Mouse (Mus musculus): ENCODE measurements around the gene Get4. TPM values are rescaled to one million over a fixed set of nuclear protein-coding genes. Genes with fewer than 3 reads are reported as not detected.

Get4 gene
- polyA plus RNA-seq, 1 experiment, result 61.6 TPM

DNA sequence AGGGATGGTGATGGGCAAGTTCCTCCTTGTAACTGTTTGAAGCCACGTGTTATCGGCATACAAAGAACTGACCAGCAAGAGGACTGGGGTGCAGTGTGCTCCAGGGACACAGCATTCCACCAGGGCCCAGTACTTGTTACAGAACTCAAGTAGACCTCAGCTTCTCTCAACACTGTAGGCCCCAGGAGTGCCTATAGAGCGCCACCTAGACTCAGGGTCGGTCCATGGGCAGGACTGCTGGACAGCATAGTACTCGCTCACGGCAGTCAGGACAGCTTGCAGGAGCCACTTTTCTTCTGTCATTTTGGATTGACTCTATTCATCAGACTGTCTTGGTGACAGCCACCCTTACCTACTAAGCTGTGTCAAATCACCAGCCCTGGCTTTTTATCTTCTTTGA, 2.8 kb downstream of the Get4 start:
- no peak overlapping the region for H3K4me3 ChIP-seq (ENCODE audit: insufficient read depth, low read length)
- TF ChIP-seq CTCF (IDR thresholded peaks at IDR 0.05; ENCODE audit: borderline replicate concordance, insufficient read depth, low read length) (no peak), POLR2A (IDR thresholded peaks at IDR 0.05; ENCODE audit: low read depth, low read length) (no peak)
- H3K4me1 ChIP-seq (ENCODE audit: control insufficient read depth, insufficient read depth, low read length), result peaks cover 13% of the 10 kb centered on the region
- no peak overlapping the region for H3K27ac ChIP-seq (ENCODE audit: insufficient read depth, low read length)

GRCm38 (mm10) chr5:139255777-139256176, 3.7 kb downstream of the Get4 start:
- peaks cover 13% of the 10 kb centered on the region for H3K4me1 ChIP-seq (ENCODE audit: control insufficient read depth, insufficient read depth, low read length)
- no peak for TF ChIP-seq CTCF (IDR thresholded peaks at IDR 0.05; ENCODE audit: borderline replicate concordance, insufficient read depth, low read length)
- no peak for TF ChIP-seq POLR2A (IDR thresholded peaks at IDR 0.05; ENCODE audit: low read depth, low read length)
- H3K27ac ChIP-seq (ENCODE audit: insufficient read depth, low read length), result no peak overlapping the region
- H3K4me3 ChIP-seq (ENCODE audit: insufficient read depth, low read length), result no peak overlapping the region

- peaks cover 13% of the 10 kb centered on the region for H3K4me1 ChIP-seq (ENCODE audit: control insufficient read depth, insufficient read depth, low read length)
- H3K27ac ChIP-seq (ENCODE audit: insufficient read depth, low read length), result no peak overlapping the region
- no peak overlapping the region for H3K4me3 ChIP-seq (ENCODE audit: insufficient read depth, low read length)
- TF ChIP-seq POLR2A (IDR thresholded peaks at IDR 0.05; ENCODE audit: low read depth, low read length), result no peak
- TF ChIP-seq CTCF (IDR thresholded peaks at IDR 0.05; ENCODE audit: borderline replicate concordance, insufficient read depth, low read length), result no peak
These were observed 4.2 kb downstream of the Get4 start for GRCm38 (mm10) chr5:139256211-139256765.

DNA sequence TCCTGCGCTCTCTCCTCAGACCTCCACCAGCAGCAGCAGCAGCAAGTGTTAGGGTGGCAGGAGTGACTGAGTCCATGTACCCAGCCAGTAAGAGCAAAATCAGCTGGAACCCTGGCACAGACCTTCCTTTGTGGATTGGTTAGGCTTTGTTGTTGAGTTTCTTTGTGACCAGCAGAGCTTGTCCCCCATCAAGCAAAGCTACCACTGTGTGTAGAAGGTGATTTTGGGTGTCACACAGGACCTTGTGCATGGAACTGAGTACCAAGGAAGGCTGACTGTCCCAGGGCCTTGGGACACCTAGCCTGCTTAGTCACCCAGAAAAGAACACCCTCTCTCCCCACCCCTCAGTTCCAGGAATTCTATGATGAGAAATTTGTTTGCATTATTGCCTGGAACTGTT, 5.1 kb downstream of the Get4 start:
- no peak overlapping the region for H3K4me3 ChIP-seq (ENCODE audit: insufficient read depth, low read length)
- H3K4me1 ChIP-seq (ENCODE audit: control insufficient read depth, insufficient read depth, low read length), result peaks cover 13% of the 10 kb centered on the region
- no peak for TF ChIP-seq CTCF (IDR thresholded peaks at IDR 0.05; ENCODE audit: borderline replicate concordance, insufficient read depth, low read length)
- TF ChIP-seq POLR2A (IDR thresholded peaks at IDR 0.05; ENCODE audit: low read depth, low read length), result no peak
- H3K27ac ChIP-seq (ENCODE audit: insufficient read depth, low read length), result peak overlapping the region; percentile 20; the same call in 1 of the 2 replicates

- TF ChIP-seq CTCF (IDR thresholded peaks at IDR 0.05; ENCODE audit: borderline replicate concordance, insufficient read depth, low read length), result no peak
- no peak for TF ChIP-seq POLR2A (IDR thresholded peaks at IDR 0.05; ENCODE audit: low read depth, low read length)
- peaks cover 13% of the 10 kb centered on the region for H3K4me1 ChIP-seq (ENCODE audit: control insufficient read depth, insufficient read depth, low read length)
- H3K4me3 ChIP-seq (ENCODE audit: insufficient read depth, low read length), result no peak overlapping the region
These were observed 5.7 kb downstream of the Get4 start for GRCm38 (mm10) chr5:139257818-139258217.

DNA sequence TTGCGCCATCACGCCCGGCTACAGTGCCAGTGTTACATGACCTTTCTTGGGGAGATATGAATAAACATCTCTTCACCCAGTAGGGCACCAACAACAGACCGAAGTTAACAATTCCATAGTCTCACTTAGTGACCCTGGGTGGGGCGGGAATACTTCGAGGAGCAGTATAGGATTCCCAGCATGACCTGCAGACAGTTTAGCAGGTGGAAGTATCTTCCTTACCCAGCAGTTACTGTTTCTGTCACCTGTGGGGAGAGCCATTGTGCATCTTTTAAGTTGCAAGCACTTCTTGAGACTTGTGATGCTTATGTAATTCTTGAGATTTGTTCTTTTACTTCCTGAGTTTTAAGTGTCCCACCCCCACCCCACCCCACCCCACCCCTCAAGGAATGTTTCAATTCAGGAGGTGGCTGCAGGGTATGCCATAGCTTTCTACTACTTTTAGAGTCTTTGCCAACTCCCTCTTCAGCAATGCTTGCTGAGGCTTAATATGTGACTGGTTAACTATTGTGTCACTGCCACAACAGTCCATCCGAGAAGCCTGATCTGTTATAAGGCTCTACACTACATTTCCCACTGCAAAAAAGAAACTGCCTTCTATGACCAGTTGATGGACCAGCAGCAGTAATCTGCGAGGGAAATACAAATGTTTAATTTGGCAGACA, 6.4 kb downstream of the Get4 start:
- Histone ChIP-seq H3K27ac (ENCODE audit: insufficient read depth, low read length) (peak overlapping the region; percentile 64), H3K4me3 (ENCODE audit: insufficient read depth, low read length) (no peak overlapping the region), H3K4me1 (ENCODE audit: control insufficient read depth, insufficient read depth, low read length) (peaks cover 13% of the 10 kb centered on the region)
- no peak for TF ChIP-seq CTCF (IDR thresholded peaks at IDR 0.05; ENCODE audit: borderline replicate concordance, insufficient read depth, low read length)
- TF ChIP-seq POLR2A (IDR thresholded peaks at IDR 0.05; ENCODE audit: low read depth, low read length), result no peak

More at GRCm38 (mm10) chr5:139257818-139258217, 5.7 kb downstream of the Get4 start:
- H3K27ac ChIP-seq (ENCODE audit: insufficient read depth, low read length), result peak overlapping the region; percentile 55

- H3K4me3 ChIP-seq (ENCODE audit: insufficient read depth, low read length), result no peak overlapping the region
- no peak for TF ChIP-seq POLR2A (IDR thresholded peaks at IDR 0.05; ENCODE audit: low read depth, low read length)
- no peak for TF ChIP-seq CTCF (IDR thresholded peaks at IDR 0.05; ENCODE audit: borderline replicate concordance, insufficient read depth, low read length)
- H3K27ac ChIP-seq (ENCODE audit: insufficient read depth, low read length), result peak overlapping the region; percentile 66; the same call in 1 of the 2 replicates
These were observed 7.7 kb downstream of the Get4 start for GRCm38 (mm10) chr5:139259853-139260252.

GRCm38 (mm10) chr5:139261403-139261802, 9.3 kb downstream of the Get4 start:
- peaks cover 3% of the 10 kb centered on the region; the same call in 1 of the 2 replicates for H3K4me1 ChIP-seq (ENCODE audit: control insufficient read depth, insufficient read depth, low read length)
- H3K27ac ChIP-seq (ENCODE audit: insufficient read depth, low read length), result no peak overlapping the region
- TF ChIP-seq CTCF (IDR thresholded peaks at IDR 0.05; ENCODE audit: borderline replicate concordance, insufficient read depth, low read length), result no peak
- TF ChIP-seq POLR2A (IDR thresholded peaks at IDR 0.05; ENCODE audit: low read depth, low read length), result no peak
- no peak overlapping the region for H3K4me3 ChIP-seq (ENCODE audit: insufficient read depth, low read length)

More at GRCm38 (mm10) chr5:139259853-139260252, 7.7 kb downstream of the Get4 start:
- peaks cover 6% of the 10 kb centered on the region for H3K4me1 ChIP-seq (ENCODE audit: control insufficient read depth, insufficient read depth, low read length)

DNA sequence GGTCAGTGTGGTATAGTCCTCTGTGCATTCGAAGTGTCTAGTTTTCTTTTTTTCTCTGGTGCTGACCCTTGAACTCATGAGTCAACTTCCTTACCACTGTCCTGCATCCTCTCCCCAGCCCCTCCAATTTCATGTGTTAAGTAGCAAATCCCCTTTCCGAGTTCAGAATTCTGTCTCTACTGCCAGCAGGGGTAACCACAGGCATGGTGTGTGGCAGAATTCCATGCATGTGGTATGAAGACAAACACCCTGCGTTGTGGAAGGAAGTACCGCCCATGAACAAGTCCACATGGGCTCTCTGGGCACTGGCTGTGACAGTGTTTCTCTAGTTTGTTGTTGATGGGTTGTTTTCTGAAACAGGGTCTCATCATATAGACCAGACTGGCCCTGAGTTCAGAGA, 15.5 kb downstream of the Get4 start:
- peaks cover 4% of the 10 kb centered on the region; the same call in 1 of the 2 replicates for H3K4me1 ChIP-seq (ENCODE audit: control insufficient read depth, insufficient read depth, low read length)
- H3K27ac ChIP-seq (ENCODE audit: insufficient read depth, low read length), result no peak overlapping the region
- no peak overlapping the region for H3K4me3 ChIP-seq (ENCODE audit: insufficient read depth, low read length)
- TF ChIP-seq CTCF (IDR thresholded peaks at IDR 0.05; ENCODE audit: borderline replicate concordance, insufficient read depth, low read length), result no peak
- TF ChIP-seq POLR2A (IDR thresholded peaks at IDR 0.05; ENCODE audit: low read depth, low read length), result no peak

Data from embryonic fibroblast, embryonic 13.5 days (primary cell).